Mouse (Mus musculus) thymus, adult 18-20 months (tissue): ENCODE results near the gene Plcd1.

Source experiments
- DNase-seq, 2 experiments: peaks; one replicate each; pipeline ENCODE4 v3.0.0; 2022; ENCODE audit warnings: mixed read lengths in 2 of 2

Gene Plcd1

GRCm38 (mm10) chr9:119052154-119052944, 41.0 kb downstream of the Plcd1 start, which contains the start of gene Vill:
Vill (plus strand) TSS chr9:119052778.
- no peak for DNase-seq

- no peak for DNase-seq
Measured at GRCm38 (mm10) chr9:119051158-119051557, 42.1 kb downstream of the Plcd1 start.

- DNase-seq = no peak
Measured at GRCm38 (mm10) chr9:119048182-119048903, 45.0 kb downstream of the Plcd1 start.

- DNase-seq = no peak
Measured at GRCm38 (mm10) chr9:119040101-119040775, 53.1 kb downstream of the Plcd1 start.

GRCm38 (mm10) chr9:119038574-119038973, 54.7 kb downstream of the Plcd1 start:
- no peak for DNase-seq

DNA sequence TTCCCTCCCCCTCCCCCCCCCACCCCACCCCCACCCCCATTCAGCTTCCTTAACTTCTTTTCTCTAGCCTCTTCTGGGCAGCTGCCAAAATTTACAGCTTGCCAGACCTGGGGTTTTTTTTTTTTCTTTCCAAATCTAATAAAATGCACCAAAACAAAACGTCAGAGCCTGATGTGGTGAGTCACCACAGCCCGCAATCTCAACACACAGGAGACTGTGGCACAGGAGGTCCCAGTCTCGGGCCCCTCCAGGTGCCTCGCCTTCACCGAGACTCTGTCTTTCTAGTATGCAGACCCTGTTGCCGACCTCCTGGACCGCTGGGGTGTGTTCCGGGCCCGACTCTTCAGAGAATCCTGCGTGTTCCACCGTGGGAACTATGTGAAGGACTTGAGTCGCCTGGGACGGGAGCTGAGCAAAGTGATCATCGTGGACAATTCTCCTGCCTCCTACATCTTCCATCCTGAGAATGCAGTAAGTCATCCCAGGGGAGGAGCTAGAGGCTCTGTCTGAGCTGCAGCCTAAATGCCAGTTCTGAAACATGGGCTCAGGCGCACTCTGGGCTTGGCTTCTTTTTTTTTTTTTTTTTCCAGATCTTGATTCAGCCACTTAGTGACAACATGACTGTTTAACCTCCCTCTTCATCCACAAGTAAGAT, 56.1 kb downstream of the Plcd1 start:
- DNase-seq = no peak

- DNase-seq = no peak
Measured at GRCm38 (mm10) chr9:119035836-119036235, 57.5 kb downstream of the Plcd1 start.

DNA sequence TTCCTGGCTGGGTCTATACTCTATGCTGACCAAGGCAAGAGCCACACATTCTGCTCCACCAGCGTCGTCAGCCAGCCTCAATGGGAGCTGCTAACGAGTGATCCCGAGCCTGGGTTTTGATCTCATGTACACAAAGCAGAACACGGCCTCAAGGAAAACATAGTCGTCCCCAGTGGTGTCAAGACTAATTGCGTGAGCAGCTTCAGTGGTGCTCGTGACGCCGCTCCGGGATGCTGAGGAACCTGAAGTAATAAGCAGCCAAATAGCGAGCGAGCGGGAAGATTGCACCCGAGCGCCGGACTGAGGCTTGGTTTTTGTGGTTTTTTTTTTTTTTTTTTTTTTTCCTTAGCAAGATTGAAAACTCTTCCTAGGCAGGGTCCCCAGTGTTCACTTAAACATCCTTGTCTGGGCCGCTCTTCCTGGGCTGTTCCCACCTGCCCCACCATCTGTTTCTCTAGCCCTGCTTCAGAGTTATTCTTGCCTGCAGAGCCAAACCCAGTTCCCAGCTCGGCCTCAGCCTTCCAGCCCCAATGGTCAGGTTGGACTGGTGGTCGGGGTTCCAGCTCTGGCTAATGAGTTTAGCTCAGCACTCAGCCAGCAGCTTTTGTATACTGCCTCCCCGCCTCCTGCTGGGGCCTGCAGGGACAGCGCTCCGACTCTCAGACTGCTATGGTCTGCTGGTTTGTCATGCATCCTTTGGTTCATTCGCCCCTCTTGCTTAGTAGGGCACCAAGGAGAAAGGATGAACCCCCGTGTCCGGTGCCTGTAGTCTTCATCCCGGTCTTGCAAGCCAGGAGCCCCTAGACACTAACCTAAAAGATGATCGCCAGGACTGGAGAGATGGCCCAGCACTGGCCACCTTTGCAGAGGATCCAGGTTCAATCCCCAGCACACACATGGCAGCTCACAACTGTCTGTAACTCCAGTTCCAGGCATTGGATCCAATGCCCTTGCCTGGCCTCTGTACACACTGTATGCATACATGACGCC, 58.3 kb downstream of the Plcd1 start:
- no peak for DNase-seq

DNA sequence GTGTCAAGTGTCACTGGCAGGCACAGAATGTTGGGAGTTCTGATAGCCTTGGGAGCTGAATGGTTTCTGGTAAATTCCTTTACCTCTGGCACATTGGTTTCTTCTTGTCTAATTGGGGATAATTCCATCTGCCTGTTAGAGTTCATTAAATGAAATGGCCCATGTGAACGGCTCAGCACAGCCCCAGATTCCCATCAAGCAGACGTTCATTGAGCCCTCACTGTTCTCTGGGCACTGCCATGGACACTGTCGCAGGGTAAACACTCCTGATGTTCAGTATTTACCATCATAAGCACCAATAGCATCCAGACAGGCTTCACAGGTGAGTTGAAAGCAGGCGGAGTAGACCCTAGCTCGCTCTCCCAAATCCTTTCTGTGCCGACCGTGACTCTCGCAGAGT, 59.2 kb downstream of the Plcd1 start:
- DNase-seq = no peak

- DNase-seq = no peak
Measured at GRCm38 (mm10) chr9:119033111-119033921, 60.0 kb downstream of the Plcd1 start.

DNA sequence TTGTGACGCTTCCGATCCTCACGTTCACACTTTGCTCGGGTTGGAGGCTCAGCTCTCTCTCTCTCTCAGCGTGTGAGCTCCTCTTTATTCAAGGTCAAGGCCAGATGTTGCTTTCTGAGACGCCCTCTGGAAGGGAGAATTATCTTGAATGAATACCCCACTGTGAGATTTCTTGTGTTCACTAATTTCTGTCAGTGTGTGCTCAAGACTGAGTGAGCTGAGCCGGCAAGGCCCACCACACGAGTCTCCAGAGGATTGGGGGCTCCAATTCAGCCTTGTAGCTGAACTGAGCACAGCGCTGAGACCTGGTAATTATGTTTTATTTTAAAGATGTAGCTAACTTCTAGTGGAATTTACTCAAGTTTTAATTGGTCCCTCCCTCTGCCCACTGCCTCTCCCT, 60.8 kb downstream of the Plcd1 start:
- no peak for DNase-seq

- DNase-seq = no peak
Measured at GRCm38 (mm10) chr9:119031772-119032171, 61.5 kb downstream of the Plcd1 start.

DNA sequence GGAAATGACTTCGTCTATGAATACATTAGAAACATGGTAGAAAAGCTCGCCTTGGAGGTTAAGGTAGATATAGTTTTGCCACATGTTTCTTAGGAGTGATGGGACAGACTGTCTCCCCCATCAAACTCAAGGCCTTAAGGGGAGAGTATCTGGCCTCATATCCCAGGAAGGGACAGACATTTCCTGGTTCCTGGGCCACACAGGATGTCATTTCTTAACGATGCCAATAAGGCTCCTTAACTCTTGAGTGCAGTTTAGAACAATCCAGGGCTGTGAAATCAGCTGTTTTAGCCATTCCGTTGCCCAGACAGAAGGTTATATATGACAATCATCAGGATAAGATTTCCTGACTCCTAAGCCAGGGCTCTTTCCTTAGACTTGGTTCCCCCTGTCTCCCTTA, 62.3 kb downstream of the Plcd1 start:
- DNase-seq = no peak

DNA sequence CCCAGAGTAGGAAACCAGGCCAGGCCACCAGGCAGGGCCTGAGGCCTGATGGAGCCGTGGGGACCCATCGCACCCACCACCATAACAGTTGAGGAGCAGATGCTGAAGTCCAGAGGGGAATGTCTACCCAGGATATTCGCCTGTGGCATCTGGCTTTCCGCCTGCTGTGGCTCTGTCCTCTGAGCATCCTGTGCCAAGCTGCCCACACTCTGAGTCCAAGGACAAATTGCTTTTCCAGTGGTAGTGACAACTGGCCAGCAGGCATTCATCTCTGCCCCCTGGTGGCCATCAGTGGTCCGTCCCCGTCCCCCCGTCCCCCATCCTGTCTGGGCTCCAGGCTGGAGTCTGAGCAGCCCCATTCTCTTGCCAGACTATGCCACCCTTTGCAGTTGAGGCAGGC, 63.7 kb downstream of the Plcd1 start:
- DNase-seq = peak; percentile 18 to 20

- DNase-seq = no peak
Measured at GRCm38 (mm10) chr9:119028226-119029195, 64.8 kb downstream of the Plcd1 start.

- no peak for DNase-seq
Measured at GRCm38 (mm10) chr9:119027337-119027736, 66.0 kb downstream of the Plcd1 start.

DNA sequence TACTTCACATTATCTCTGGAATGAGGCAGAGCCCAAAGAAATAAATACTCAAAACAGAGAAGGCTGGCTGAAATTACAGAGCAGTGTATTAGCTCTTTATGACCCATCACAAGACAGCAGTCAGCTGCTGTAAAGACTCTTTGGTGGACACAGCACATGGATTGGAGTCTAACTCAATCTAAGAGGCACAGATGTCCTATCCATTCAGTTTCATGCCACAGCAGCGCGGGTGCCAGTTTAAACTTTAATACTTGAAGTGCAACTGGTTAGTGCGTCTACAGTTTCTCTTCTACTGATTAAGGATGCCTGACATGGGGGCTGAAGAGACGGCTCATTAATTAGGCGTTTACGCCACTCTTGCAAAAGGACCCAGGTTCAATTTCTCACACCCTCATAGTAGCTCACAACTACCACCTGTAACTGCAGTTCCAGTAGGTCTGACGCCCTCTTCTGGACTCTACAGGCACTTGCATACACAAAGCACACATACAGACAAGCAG, 67.4 kb downstream of the Plcd1 start:
- DNase-seq = no peak

DNA sequence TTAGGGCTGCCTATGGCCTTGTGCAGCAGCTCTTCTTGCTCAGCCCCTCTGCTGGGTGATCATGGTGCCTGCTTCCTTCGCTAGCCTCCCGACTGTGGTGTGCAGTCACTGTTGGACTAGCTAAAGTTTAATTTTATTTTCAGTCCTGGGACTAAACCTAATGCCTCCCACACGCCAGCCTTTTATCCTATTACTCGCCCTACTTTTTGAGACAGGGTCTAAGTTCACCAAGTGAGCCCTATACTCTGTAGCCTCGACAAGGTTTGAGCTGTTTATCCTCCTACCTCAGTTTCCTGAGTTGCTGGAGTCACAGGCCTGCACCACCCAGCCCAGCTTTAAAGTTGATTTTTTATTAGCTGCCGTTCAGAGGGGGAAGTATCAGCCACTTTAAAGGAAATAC, 68.0 kb downstream of the Plcd1 start:
- no peak for DNase-seq

GRCm38 (mm10) chr9:119021731-119022130, 71.6 kb downstream of the Plcd1 start:
- DNase-seq = no peak
